30 mouse cellular contexts compared by ENCODE assay signal in the genomic region with DNA sequence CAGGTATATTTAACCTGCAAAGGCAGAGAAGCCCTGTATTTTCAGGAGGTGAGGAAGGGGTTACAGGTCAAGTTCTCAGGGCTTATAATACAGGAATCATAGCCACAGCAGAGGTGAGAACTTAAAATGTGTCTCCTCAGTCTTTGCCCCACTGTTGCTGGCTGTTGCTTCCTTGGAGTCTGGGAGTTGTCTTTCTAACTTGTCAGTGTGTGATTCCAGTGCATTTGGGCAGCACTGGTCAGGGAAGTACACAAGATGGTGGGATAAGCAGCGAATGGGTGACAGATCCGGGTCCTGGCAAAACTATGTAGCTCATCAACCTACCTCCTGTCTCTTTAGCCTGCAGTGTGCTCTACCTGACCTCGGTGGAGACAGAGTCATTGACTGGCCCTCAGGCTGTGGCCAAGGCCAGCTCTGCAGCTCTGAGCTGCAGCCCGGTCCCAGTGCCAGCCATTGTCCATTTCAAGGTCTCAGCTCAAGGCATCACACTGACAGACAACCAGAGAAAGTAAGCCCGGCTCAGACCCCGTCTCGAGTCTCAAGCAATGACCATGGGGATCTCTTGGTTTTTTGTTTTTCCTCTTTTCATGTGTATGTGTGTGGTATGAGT. TPM values are rescaled to one million over a fixed set of nuclear protein-coding genes. Genes with fewer than 3 reads are reported as not detected.
DNase-seq lines count a peak whose midpoint lies in the region; ATAC-seq and TF ChIP-seq lines count a peak whose summit lies in the region.
"Had no signal": no experiment of that assay in that cellular context is flagged by ENCODE, and none has a peak within 500 bp of the region (broad histone marks: within the 10 kb centered on the region; RNA-seq: fewer than 3 reads in every experiment).

No protein-coding gene starts in this region.

- TF ChIP-seq EP300 in heart, adult 2 months (IDR thresholded peaks at IDR 0.05; ENCODE audit: insufficient read depth, low read depth, low read length), result no peak

- H3K27me3 ChIP-seq in heart, adult 2 months (ENCODE audit: control insufficient read depth, insufficient read depth, low read length), result no peaks in the 10 kb centered on the region
- no peaks in the 10 kb centered on the region for H3K27me3 ChIP-seq in heart, embryonic 11.5 days (ENCODE audit: control insufficient read depth, insufficient read depth, low read length)
- H3K27me3 ChIP-seq: embryonic facial prominence, embryonic 13.5 days; heart, embryonic 13.5 days; hindbrain, embryonic 15.5 days; midbrain, embryonic 15.5 days; neural tube, embryonic 12.5 days had no signal

- DNase-seq in adrenal gland, adult 2 months, result peak; percentile 87
- DNase-seq in adrenal gland, postnatal 4 days (ENCODE audit: low spot score in 2 of 2), result no peak
- peak in 1 of 2 experiments; percentile 23 for DNase-seq in heart, adult 2 months
- peak; percentile 76 for DNase-seq in adrenal gland, adult 8-10 months
- no peak for DNase-seq in lung, postnatal 25 days (ENCODE audit: low spot score)
- DNase-seq: gastrocnemius, postnatal 10 days; heart, postnatal 10 days; kidney, adult 2 months; kidney, postnatal 36 days; lung, embryonic 14.5 days; lung, postnatal 14 days; thymus, adult 2 months; thymus, postnatal 4 days had no signal

- H3K4me1 ChIP-seq in heart, adult 2 months (ENCODE audit: control insufficient read depth, insufficient read depth, low read length), result peaks cover 23% of the 10 kb centered on the region
- no peaks in the 10 kb centered on the region; the same call in 1 of the 2 replicates for H3K4me1 ChIP-seq in heart, embryonic 11.5 days (ENCODE audit: control insufficient read depth, insufficient read depth, low read length)
- H3K4me1 ChIP-seq in embryonic fibroblast, embryonic 13.5 days (ENCODE audit: control insufficient read depth, insufficient read depth, low read length), result no peaks in the 10 kb centered on the region
- H3K4me1 ChIP-seq: neural tube, embryonic 12.5 days had no signal

- 59% methylated on average over 7 of the region's 7 CpGs for WGBS in heart, adult 2 months
- 78% methylated on average over 7 of the region's 7 CpGs for WGBS in heart, embryonic 11.5 days (ENCODE audit: insufficient replicate concordance)

- H3K9ac ChIP-seq in heart, adult 2 months (ENCODE audit: low read depth, low read length), result no peak overlapping the region
- no peak overlapping the region for H3K9ac ChIP-seq in heart, embryonic 11.5 days (ENCODE audit: low read depth, low read length)
- H3K9ac ChIP-seq: heart, embryonic 13.5 days; hindbrain, embryonic 15.5 days; liver, embryonic 15.5 days; lung, embryonic 14.5 days; midbrain, embryonic 15.5 days; neural tube, embryonic 12.5 days had no signal

- H3K27ac ChIP-seq in heart, adult 2 months, result no peak overlapping the region
- no peak overlapping the region for H3K27ac ChIP-seq in heart, embryonic 11.5 days (ENCODE audit: low read depth, low read length)
- no peak overlapping the region for H3K27ac ChIP-seq in embryonic fibroblast, embryonic 13.5 days (ENCODE audit: insufficient read depth, low read length)
- H3K27ac ChIP-seq: embryonic facial prominence, embryonic 13.5 days; heart, embryonic 13.5 days; liver, embryonic 15.5 days; midbrain, embryonic 10.5 days; midbrain, embryonic 15.5 days; neural tube, embryonic 12.5 days had no signal

- TF ChIP-seq CTCF in heart, adult 2 months (IDR thresholded peaks at IDR 0.05), result no peak
- TF ChIP-seq CTCF in embryonic fibroblast, embryonic 13.5 days (IDR thresholded peaks at IDR 0.05; ENCODE audit: borderline replicate concordance, insufficient read depth, low read length), result no peak

- peaks cover 31% of the 10 kb centered on the region for H3K36me3 ChIP-seq in heart, adult 2 months (ENCODE audit: control insufficient read depth, insufficient read depth, low read length)
- H3K36me3 ChIP-seq in heart, embryonic 11.5 days (ENCODE audit: control insufficient read depth, insufficient read depth, low read length), result peaks cover 30% of the 10 kb centered on the region

- H3K4me2 ChIP-seq in heart, embryonic 11.5 days, result no peak overlapping the region
- H3K4me2 ChIP-seq: embryonic facial prominence, embryonic 13.5 days; heart, embryonic 13.5 days; hindbrain, embryonic 15.5 days; liver, embryonic 15.5 days; lung, embryonic 14.5 days; midbrain, embryonic 15.5 days; neural tube, embryonic 12.5 days had no signal

- intact Hi-C loops in heart, adult 2 months (cut with DNase I), result loop anchor here (10.0 kb wide), 1 partner anchor 110 kb away; no protein-coding TSS in a partner anchor

- no peaks in the 10 kb centered on the region for H3K79me2 ChIP-seq in heart, adult 2 months (replicated peaks; ENCODE audit: control insufficient read depth, insufficient read depth, low read length)

- 0 out of 2 replicates have a peak, but pooled peaks have one; percentile 8 for TF ChIP-seq POLR2A in heart, adult 2 months (IDR thresholded peaks at IDR 0.05; ENCODE audit: insufficient read depth, low read depth, low read length)
- 0 out of 2 replicates have a peak, but pooled peaks have one; percentile 20 for TF ChIP-seq POLR2A in embryonic fibroblast, embryonic 13.5 days (IDR thresholded peaks at IDR 0.05; ENCODE audit: low read depth, low read length)

- no peak overlapping the region for H3K4me3 ChIP-seq in heart, adult 2 months
- H3K4me3 ChIP-seq in heart, embryonic 11.5 days (ENCODE audit: low read depth, low read length), result no peak overlapping the region
- no peak overlapping the region for H3K4me3 ChIP-seq in embryonic fibroblast, embryonic 13.5 days (ENCODE audit: insufficient read depth, low read length)
- H3K4me3 ChIP-seq: embryonic facial prominence, embryonic 13.5 days; erythroblast, embryonic 14.5 days; heart, embryonic 13.5 days; hindbrain, embryonic 15.5 days; liver, embryonic 15.5 days; midbrain, embryonic 10.5 days; midbrain, embryonic 15.5 days; neural tube, embryonic 12.5 days had no signal

- no peak for ATAC-seq in heart, embryonic 11.5 days (replicated peaks; ENCODE audit: insufficient number of reproducible peaks, low FRiP score, low TSS enrichment)
- ATAC-seq: midbrain, embryonic 15.5 days had no signal

- no peaks in the 10 kb centered on the region for H3K9me3 ChIP-seq in heart, embryonic 11.5 days (replicated peaks; ENCODE audit: control insufficient read depth, low read length)
- H3K9me3 ChIP-seq: embryonic facial prominence, embryonic 13.5 days; G1E; heart, embryonic 13.5 days; hindbrain, embryonic 15.5 days; liver, embryonic 15.5 days; midbrain, embryonic 10.5 days; midbrain, embryonic 15.5 days; neural tube, embryonic 12.5 days had no signal

RNA-seq across cellular contexts. Expression of gene Tns2, which starts 14.5 kb away (rescaled TPM):
- 10 to 100 TPM; 75.2 to 91.8 TPM for total RNA-seq in adrenal gland, adult 2 months (2021)
- 101 and 107 TPM in 2 replicates for polyA plus RNA-seq in adrenal gland, adult 2 months (2012; rRNA removed)
- 10 to 100 TPM; 60.9 to 63.6 TPM for total RNA-seq in adrenal gland, postnatal 4 days (2021)
- 100 to 1,000 TPM; 114 to 130 TPM for total RNA-seq in heart, adult 2 months (2021)
- 157 and 184 TPM in 2 replicates for polyA plus RNA-seq in heart, adult 2 months (2012; rRNA removed)
- polyA plus RNA-seq in heart, embryonic 11.5 days (2014; fragmentation: Nextera tagmentation; extraction: Ambion mirVana), result 25.0 and 25.4 TPM in 2 replicates
- 100 to 1,000 TPM in 2 of 4 experiments, 10 to 100 TPM in 2; 77.5 to 129 (median 107) TPM for total RNA-seq in adrenal gland, adult 8-10 months (2022)
- 61.8 and 71.1 TPM in 2 replicates for polyA plus RNA-seq in embryonic fibroblast, embryonic 13.5 days (2011; ENCODE audit: insufficient read length, low read depth, missing spikeins)
- total RNA-seq: common myeloid progenitor, adult 5-6 weeks; granulocyte monocyte progenitor cell, adult 5-6 weeks; megakaryocyte progenitor cell, adult 5-6 weeks had no signal

RNA-seq across cellular contexts. Expression of gene Spryd3, which starts 21.3 kb away (rescaled TPM):
- total RNA-seq in adrenal gland, adult 2 months (2021), result 10 to 100 TPM; 27.4 to 48.9 TPM
- 38.3 and 48.4 TPM in 2 replicates for polyA plus RNA-seq in adrenal gland, adult 2 months (2012; rRNA removed)
- 10 to 100 TPM; 32.5 to 35.9 TPM for total RNA-seq in adrenal gland, postnatal 4 days (2021)
- total RNA-seq in heart, adult 2 months (2021), result 10 to 100 TPM; 13.4 to 14.2 TPM
- 23.1 and 24.2 TPM in 2 replicates for polyA plus RNA-seq in heart, adult 2 months (2012; rRNA removed)
- polyA plus RNA-seq in heart, embryonic 11.5 days (2014; fragmentation: Nextera tagmentation; extraction: Ambion mirVana), result 11.1 and 14.6 TPM in 2 replicates
- 10 to 100 TPM; 46.6 to 70.4 (median 57.7) TPM for total RNA-seq in adrenal gland, adult 8-10 months (2022)
- polyA plus RNA-seq in embryonic fibroblast, embryonic 13.5 days (2011; ENCODE audit: insufficient read length, low read depth, missing spikeins), result 35.5 and 36.0 TPM in 2 replicates

RNA-seq across cellular contexts. Expression of gene Igfbp6, which starts 29.4 kb away (rescaled TPM):
- total RNA-seq in adrenal gland, adult 2 months (2021), result 10 to 100 TPM; 37.7 to 71.0 TPM
- polyA plus RNA-seq in adrenal gland, adult 2 months (2012; rRNA removed), result 65.0 and 78.9 TPM in 2 replicates
- total RNA-seq in adrenal gland, postnatal 4 days (2021), result 10 to 100 TPM; 33.9 to 34.4 TPM
- 10 to 100 TPM; 28.9 to 31.7 TPM for total RNA-seq in heart, adult 2 months (2021)
- 47.6 and 56.1 TPM in 2 replicates for polyA plus RNA-seq in heart, adult 2 months (2012; rRNA removed)
- 0.70 and 1.1 TPM in 2 replicates for polyA plus RNA-seq in heart, embryonic 11.5 days (2014; fragmentation: Nextera tagmentation; extraction: Ambion mirVana)
- 10 to 100 TPM; 37.0 to 63.8 (median 49.2) TPM for total RNA-seq in adrenal gland, adult 8-10 months (2022)
- polyA plus RNA-seq in embryonic fibroblast, embryonic 13.5 days (2011; ENCODE audit: insufficient read length, low read depth, missing spikeins), result 43.0 and 55.0 TPM in 2 replicates
- total RNA-seq: common myeloid progenitor, adult 5-6 weeks; granulocyte monocyte progenitor cell, adult 5-6 weeks; megakaryocyte progenitor cell, adult 5-6 weeks had no signal
- polyA plus RNA-seq: forebrain, embryonic 11.5 days had no signal

RNA-seq across cellular contexts. Expression of gene Soat2, which starts 35.6 kb away (rescaled TPM):
- total RNA-seq in adrenal gland, adult 2 months (2021), result under 1 TPM; 0.35 to 0.49 TPM
- polyA plus RNA-seq in adrenal gland, adult 2 months (2012; rRNA removed), result 0.88 and 0.92 TPM in 2 replicates
- total RNA-seq in adrenal gland, postnatal 4 days (2021), result 1 to 10 TPM in 1 of 2 experiments, under 1 TPM in 1; 0.78 to 3.8 TPM
- total RNA-seq in heart, adult 2 months (2021), result under 1 TPM in 1 of 2 experiments, not detected in 1; 0.09 TPM
- polyA plus RNA-seq in heart, adult 2 months (2012; rRNA removed), result 0.12 and 0.16 TPM in 2 replicates
- 0.76 and 2.3 TPM in 2 replicates for polyA plus RNA-seq in heart, embryonic 11.5 days (2014; fragmentation: Nextera tagmentation; extraction: Ambion mirVana)
- total RNA-seq in adrenal gland, adult 8-10 months (2022), result under 1 TPM; 0.15 to 0.43 (median 0.26) TPM
- polyA plus RNA-seq in embryonic fibroblast, embryonic 13.5 days (2011; ENCODE audit: insufficient read length, low read depth, missing spikeins), result 1.3 and 2.6 TPM in 2 replicates
- total RNA-seq: layer of hippocampus, postnatal 25 days; left cerebral cortex, postnatal 4 days had no signal
- polyA plus RNA-seq: embryonic facial prominence, embryonic 13.5 days; forebrain, embryonic 11.5 days; midbrain, embryonic 15.5 days had no signal

RNA-seq across cellular contexts. Expression of gene Eif4b, which starts 41.2 kb away (rescaled TPM):
- total RNA-seq in adrenal gland, adult 2 months (2021), result 100 to 1,000 TPM; 230 to 238 TPM
- 28.8 and 43.7 TPM in 2 replicates for polyA plus RNA-seq in adrenal gland, adult 2 months (2012; rRNA removed)
- total RNA-seq in adrenal gland, postnatal 4 days (2021), result 100 to 1,000 TPM; 352 to 356 TPM
- 100 to 1,000 TPM; 138 to 177 TPM for total RNA-seq in heart, adult 2 months (2021)
- polyA plus RNA-seq in heart, adult 2 months (2012; rRNA removed), result 50.7 and 87.9 TPM in 2 replicates
- polyA plus RNA-seq in heart, embryonic 11.5 days (2014; fragmentation: Nextera tagmentation; extraction: Ambion mirVana), result 71.6 and 83.5 TPM in 2 replicates
- total RNA-seq in adrenal gland, adult 8-10 months (2022), result 100 to 1,000 TPM; 232 to 294 (median 272) TPM
- 309 and 317 TPM in 2 replicates for polyA plus RNA-seq in embryonic fibroblast, embryonic 13.5 days (2011; ENCODE audit: insufficient read length, low read depth, missing spikeins)

Comparison
In these comparisons a context has a peak if more than half of its experiments do, and no peak if none do; other contexts are left out.
1. DNase-seq: peak in adrenal gland, adult 2 months (single experiment) and adrenal gland, adult 8-10 months (single experiment); none in adrenal gland, postnatal 4 days (0 of 2) and lung, postnatal 25 days (single experiment).